Mouse (Mus musculus) adrenal gland, postnatal 0 days (tissue): ENCODE results near the gene Tomt. TPM values are rescaled to one million over a fixed set of nuclear protein-coding genes. Genes with fewer than 3 reads are reported as not detected.

ENCODE experiments used
- microRNA-seq: library from miRNA; unstranded; fragments of <30 nt; microRNA quantifications from one replicate; pipeline ENCODE4, GENCODE M21; 2016; ENCODE audit warnings: borderline replicate concordance; ENCODE audit not compliant: insufficient number of aligned reads
- polyA plus RNA-seq: library from polyadenylated mRNA; unstranded; fragments of >200 nt; fragmentation: Nextera tagmentation; extraction: Ambion mirVana; gene quantifications from 2 replicates; pipeline ENCODE4 v1.2.1, GENCODE M21; 2015

Tomt gene
- 0.08 TPM in 1 of 2 replicates, not detected in the other for polyA plus RNA-seq

GRCm38 (mm10) chr7:101906287-101906681, at the start of gene Tomt:
Gene Tomt (minus strand): TSS chr7:101906359.

GRCm38 (mm10) chr7:101933751-101934240, 27.6 kb upstream of the Tomt start, which contains the start of the genes Lrrc51 and Numa1:
Gene Lrrc51 (minus strand): TSS chr7:101933895.
Gene Numa1 (plus strand): TSS chr7:101934111.

GRCm38 (mm10) chr7:101905561-101906286, 435 bp downstream of the Tomt start, which contains the start of gene Lamtor1:
Gene Lamtor1 (plus strand): TSS chr7:101905904.

GRCm38 (mm10) chr7:101870629-101871028, 35.5 kb downstream of the Tomt start, which contains the start of gene Folr1:
Gene Folr1 (minus strand): TSS chr7:101870788.

GRCm38 (mm10) chr7:101863415-101863814, 42.7 kb downstream of the Tomt start, which contains the start of gene Anapc15:
Gene Anapc15 (plus strand): TSS chr7:101863715.

GRCm38 (mm10) chr7:101857094-101857493, 49.1 kb downstream of the Tomt start, which contains the start of gene Folr2:
Gene Folr2 (minus strand): TSS chr7:101857194.

Small RNAs within 50 kb of the gene (microRNA-seq; reads per million reads assigned to microRNA genes)
- not detected for gene Gm22655

Other genes starting within 250 kb of the Tomt start
- 29.5 and 46.7 TPM in 2 replicates for gene Clpb, start 242.7 kb downstream of the Tomt start, polyA plus RNA-seq
- gene Phox2a, start 88.0 kb downstream of the Tomt start, polyA plus RNA-seq: 37.8 and 71.4 TPM in 2 replicates
- 20.2 and 33.4 TPM in 2 replicates for gene Inppl1, start 68.1 kb downstream of the Tomt start, polyA plus RNA-seq
- gene Folr2, start 49.2 kb downstream of the Tomt start, polyA plus RNA-seq: 9.9 and 11.1 TPM in 2 replicates
- gene Anapc15, start 42.6 kb downstream of the Tomt start, polyA plus RNA-seq: 30.2 and 36.9 TPM in 2 replicates
- gene Folr1, start 35.6 kb downstream of the Tomt start, polyA plus RNA-seq: 8.2 and 12.2 TPM in 2 replicates
- gene Lamtor1, start 455 bp downstream of the Tomt start, polyA plus RNA-seq: 118 and 135 TPM in 2 replicates
- 14.3 and 19.7 TPM in 2 replicates for gene Lrrc51, start 27.5 kb upstream of the Tomt start, polyA plus RNA-seq
- gene Numa1, start 27.8 kb upstream of the Tomt start, polyA plus RNA-seq: 30.6 and 40.0 TPM in 2 replicates
- gene Il18bp, start 112.3 kb upstream of the Tomt start, polyA plus RNA-seq: 7.5 and 13.6 TPM in 2 replicates
- 14.0 and 15.6 TPM in 2 replicates for gene Rnf121, start 159.1 kb upstream of the Tomt start, polyA plus RNA-seq
- gene Xndc1, start 159.2 kb upstream of the Tomt start, polyA plus RNA-seq: 8.7 and 12.5 TPM in 2 replicates
- gene Xntrpc, start 159.4 kb upstream of the Tomt start, polyA plus RNA-seq: 0.35 TPM in 2 replicates
- gene Trpc2, start 176.8 kb upstream of the Tomt start, polyA plus RNA-seq: not detected in 2 replicates
- 2.0 and 2.4 TPM in 2 replicates for gene Art1, start 195.4 kb upstream of the Tomt start, polyA plus RNA-seq
- 1.1 and 1.7 TPM in 2 replicates for gene Art5, start 203.1 kb upstream of the Tomt start, polyA plus RNA-seq
- 0.29 TPM in 1 of 2 replicates, not detected in the other for gene Chrna10, start 210.5 kb upstream of the Tomt start, polyA plus RNA-seq